Mouse (Mus musculus): ENCODE data around the gene Csrp1.

The Csrp1 gene

GRCm38 (mm10) chr1:135777046-135777445 is 57.2 kb downstream of the Csrp1 start:
- DNase-seq = no peak

GRCm38 (mm10) chr1:135778780-135779535 is 59.1 kb downstream of the Csrp1 start, which contains the start of gene Tnni1:
TSS of gene Tnni1 (plus strand) at chr1:135779434.
- DNase-seq = no peak

GRCm38 (mm10) chr1:135780649-135781048 is 60.8 kb downstream of the Csrp1 start:
- DNase-seq = no peak

- peak; percentile 66 to 89 for DNase-seq
These were observed 61.4 kb downstream of the Csrp1 start for GRCm38 (mm10) chr1:135781220-135781619.

GRCm38 (mm10) chr1:135782816-135783215 is 63.0 kb downstream of the Csrp1 start:
- DNase-seq = no peak

GRCm38 (mm10) chr1:135787799-135788198 is 67.9 kb downstream of the Csrp1 start:
- DNase-seq = peak; percentile 73 to 86

GRCm38 (mm10) chr1:135788708-135789107 is 68.8 kb downstream of the Csrp1 start:
- peak; percentile 45 to 58 for DNase-seq

GRCm38 (mm10) chr1:135789815-135790214 is 70.0 kb downstream of the Csrp1 start:
- peak; percentile 45 to 91 for DNase-seq

GRCm38 (mm10) chr1:135792143-135792939 is 72.5 kb downstream of the Csrp1 start:
- DNase-seq = no peak

GRCm38 (mm10) chr1:135793370-135794215 is 73.7 kb downstream of the Csrp1 start:
- DNase-seq = peak in 1 of 2 experiments; percentile 52

GRCm38 (mm10) chr1:135794216-135795134 is 74.6 kb downstream of the Csrp1 start:
- DNase-seq = no peak

GRCm38 (mm10) chr1:135798492-135798891 is 78.6 kb downstream of the Csrp1 start:
- no peak for DNase-seq

- no peak for DNase-seq
These were observed 79.3 kb downstream of the Csrp1 start for GRCm38 (mm10) chr1:135799109-135799627.

- no peak for DNase-seq
These were observed 80.5 kb downstream of the Csrp1 start for GRCm38 (mm10) chr1:135800192-135800950.

Data from kidney, postnatal 36 days (tissue).